In the genomic region with DNA sequence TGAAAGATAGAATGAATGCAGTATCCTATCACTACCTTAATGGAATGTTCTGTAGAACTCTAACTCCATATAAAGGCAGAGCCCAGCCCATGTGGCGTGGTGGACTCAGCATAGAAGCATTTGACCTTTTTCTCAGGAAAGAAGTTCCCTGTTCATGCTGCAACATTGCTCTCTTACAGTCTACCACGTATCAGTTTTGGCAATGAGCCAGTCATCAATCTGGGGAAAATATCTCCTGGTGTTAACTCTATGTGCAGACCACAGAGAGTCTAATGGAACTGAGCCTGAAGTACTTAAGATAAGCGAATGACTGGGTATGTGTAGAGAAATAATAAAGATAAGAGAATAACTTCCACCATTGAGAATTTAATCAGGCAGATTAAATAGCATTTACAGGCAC, we compare ENCODE assay signal across 23 mouse cellular contexts.
A peak's percentile ranks its signal among the peaks of the same experiment; 100 is the strongest.
DNase-seq lines count a peak whose midpoint lies in the region; ATAC-seq and TF ChIP-seq lines count a peak whose summit lies in the region.
"Had no signal": no experiment of that assay in that cellular context is flagged by ENCODE, and none has a peak within 500 bp of the region (broad histone marks: within the 10 kb centered on the region; RNA-seq: fewer than 3 reads in every experiment).

No protein-coding gene starts in this region.

- H3K27me3 ChIP-seq in forebrain, embryonic 14.5 days (replicated peaks; ENCODE audit: control insufficient read depth, insufficient read depth, low read length), result no peaks in the 10 kb centered on the region
- no peaks in the 10 kb centered on the region for H3K27me3 ChIP-seq in forebrain, embryonic 15.5 days
- no peaks in the 10 kb centered on the region for H3K27me3 ChIP-seq in intestine, embryonic 14.5 days (replicated peaks; ENCODE audit: control insufficient read depth, insufficient read depth, low read length)
- H3K27me3 ChIP-seq in intestine, postnatal 0 days (replicated peaks; ENCODE audit: control insufficient read depth, insufficient read depth, low read length), result no peaks in the 10 kb centered on the region
- H3K27me3 ChIP-seq in neural tube, embryonic 14.5 days (ENCODE audit: control insufficient read depth, insufficient read depth, low read length), result no peaks in the 10 kb centered on the region
- H3K27me3 ChIP-seq: embryonic facial prominence, embryonic 13.5 days; forebrain, embryonic 12.5 days; hindbrain, embryonic 12.5 days had no signal

- no peaks in the 10 kb centered on the region for H3K4me1 ChIP-seq in forebrain, embryonic 14.5 days (ENCODE audit: control insufficient read depth, insufficient read depth, low read length)
- H3K4me1 ChIP-seq in forebrain, embryonic 15.5 days, result no peaks in the 10 kb centered on the region
- H3K4me1 ChIP-seq in intestine, embryonic 14.5 days (replicated peaks; ENCODE audit: control insufficient read depth, insufficient read depth, low read length), result no peaks in the 10 kb centered on the region
- no peaks in the 10 kb centered on the region for H3K4me1 ChIP-seq in intestine, postnatal 0 days (replicated peaks; ENCODE audit: control insufficient read depth, insufficient read depth, low read length)
- no peaks in the 10 kb centered on the region for H3K4me1 ChIP-seq in neural tube, embryonic 14.5 days (ENCODE audit: control insufficient read depth, insufficient read depth, low read length)
- H3K4me1 ChIP-seq: embryonic facial prominence, embryonic 13.5 days; forebrain, embryonic 12.5 days; heart, embryonic 10.5 days; hindbrain, embryonic 12.5 days had no signal

- H3K9me3 ChIP-seq in forebrain, embryonic 14.5 days (replicated peaks; ENCODE audit: control insufficient read depth, low read length), result no peaks in the 10 kb centered on the region
- H3K9me3 ChIP-seq in forebrain, embryonic 15.5 days, result no peaks in the 10 kb centered on the region
- no peaks in the 10 kb centered on the region for H3K9me3 ChIP-seq in intestine, embryonic 14.5 days (ENCODE audit: control insufficient read depth, low read length)
- H3K9me3 ChIP-seq in intestine, postnatal 0 days (ENCODE audit: control insufficient read depth), result no peaks in the 10 kb centered on the region
- H3K9me3 ChIP-seq in neural tube, embryonic 14.5 days (ENCODE audit: control insufficient read depth, low read length), result no peaks in the 10 kb centered on the region
- H3K9me3 ChIP-seq: embryonic facial prominence, embryonic 13.5 days; forebrain, embryonic 12.5 days; G1E; heart, embryonic 10.5 days; hindbrain, embryonic 12.5 days had no signal

- no peak for TF ChIP-seq CTCF in intestine, postnatal 0 days (IDR thresholded peaks at IDR 0.05; ENCODE audit: low read depth)

- DNase-seq in forebrain, embryonic 14.5 days (ENCODE audit: low spot score), result peak; percentile 22
- peak; percentile 43 for DNase-seq in intestine, embryonic 14.5 days (ENCODE audit: low spot score)
- DNase-seq in neural tube, embryonic 10.5 days (ENCODE audit: extremely low spot score, low spot score), result no peak
- no peak for DNase-seq in adipocyte (ENCODE audit: low spot score)
- DNase-seq: adrenal gland, postnatal 10 days; B cell, adult 2 months; cerebellum, adult 18-20 months; cerebellum, adult 9-11 months; cerebellum, postnatal 36 days; gastrocnemius, adult 2 months; gastrocnemius, postnatal 25 days; heart, postnatal 4 days; kidney, adult 11 months had no signal

- no peaks in the 10 kb centered on the region for H3K36me3 ChIP-seq in forebrain, embryonic 14.5 days (ENCODE audit: control insufficient read depth, insufficient read depth, low read length)
- no peaks in the 10 kb centered on the region for H3K36me3 ChIP-seq in forebrain, embryonic 15.5 days
- H3K36me3 ChIP-seq in intestine, embryonic 14.5 days (ENCODE audit: control insufficient read depth, insufficient read depth, low read length), result peaks cover 11% of the 10 kb centered on the region; the same call in 1 of the 2 replicates
- H3K36me3 ChIP-seq in intestine, postnatal 0 days (ENCODE audit: control insufficient read depth, insufficient read depth), result peaks cover 28% of the 10 kb centered on the region
- H3K36me3 ChIP-seq in neural tube, embryonic 14.5 days (ENCODE audit: control insufficient read depth, insufficient read depth, low read length), result no peaks in the 10 kb centered on the region
- H3K36me3 ChIP-seq: G1E; hindbrain, embryonic 12.5 days had no signal

- H3K4me2 ChIP-seq in forebrain, embryonic 14.5 days (ENCODE audit: low read length), result no peak overlapping the region
- H3K4me2 ChIP-seq in forebrain, embryonic 15.5 days (replicated peaks), result no peak overlapping the region
- H3K4me2 ChIP-seq in intestine, embryonic 14.5 days (ENCODE audit: low read length), result no peak overlapping the region
- no peak overlapping the region for H3K4me2 ChIP-seq in intestine, postnatal 0 days (replicated peaks; ENCODE audit: low read depth)
- H3K4me2 ChIP-seq in neural tube, embryonic 14.5 days (ENCODE audit: low read depth, low read length), result no peak overlapping the region
- H3K4me2 ChIP-seq: embryonic facial prominence, embryonic 13.5 days; forebrain, embryonic 12.5 days; hindbrain, embryonic 12.5 days had no signal

- no peak overlapping the region for H3K4me3 ChIP-seq in forebrain, embryonic 14.5 days (ENCODE audit: low read depth, low read length)
- no peak overlapping the region for H3K4me3 ChIP-seq in forebrain, embryonic 15.5 days
- H3K4me3 ChIP-seq in intestine, embryonic 14.5 days (ENCODE audit: low read depth, low read length), result no peak overlapping the region
- H3K4me3 ChIP-seq in intestine, postnatal 0 days (ENCODE audit: low read depth, low read length), result no peak overlapping the region
- H3K4me3 ChIP-seq in neural tube, embryonic 14.5 days (ENCODE audit: low read depth, low read length), result no peak overlapping the region
- H3K4me3 ChIP-seq: embryonic facial prominence, embryonic 13.5 days; forebrain, embryonic 12.5 days; gastrocnemius, adult 2 months; heart, embryonic 10.5 days; hindbrain, embryonic 12.5 days had no signal

- H3K9ac ChIP-seq in forebrain, embryonic 14.5 days (ENCODE audit: low read length), result no peak overlapping the region
- no peak overlapping the region for H3K9ac ChIP-seq in forebrain, embryonic 15.5 days (replicated peaks)
- H3K9ac ChIP-seq in intestine, embryonic 14.5 days (ENCODE audit: low read length), result no peak overlapping the region
- no peak overlapping the region for H3K9ac ChIP-seq in intestine, postnatal 0 days (ENCODE audit: low read depth, low read length)
- no peak overlapping the region for H3K9ac ChIP-seq in neural tube, embryonic 14.5 days (replicated peaks; ENCODE audit: low read depth, low read length)
- H3K9ac ChIP-seq: embryonic facial prominence, embryonic 13.5 days; forebrain, embryonic 12.5 days; hindbrain, embryonic 12.5 days had no signal

- no peak overlapping the region for H3K27ac ChIP-seq in forebrain, embryonic 14.5 days (ENCODE audit: low read depth, low read length)
- no peak overlapping the region for H3K27ac ChIP-seq in forebrain, embryonic 15.5 days (replicated peaks)
- no peak overlapping the region for H3K27ac ChIP-seq in intestine, embryonic 14.5 days (ENCODE audit: low read depth)
- no peak overlapping the region for H3K27ac ChIP-seq in intestine, postnatal 0 days (ENCODE audit: low read depth, low read length)
- no peak overlapping the region for H3K27ac ChIP-seq in neural tube, embryonic 14.5 days (ENCODE audit: low read depth, low read length)
- H3K27ac ChIP-seq: embryonic facial prominence, embryonic 13.5 days; forebrain, embryonic 12.5 days; gastrocnemius, adult 2 months; heart, embryonic 10.5 days; hindbrain, embryonic 12.5 days had no signal

- no peak for ATAC-seq in forebrain, embryonic 14.5 days
- ATAC-seq in forebrain, embryonic 15.5 days (replicated peaks), result no peak
- ATAC-seq in intestine, embryonic 14.5 days (replicated peaks; ENCODE audit: low FRiP score, low TSS enrichment, low read depth), result no peak
- ATAC-seq in intestine, postnatal 0 days, result no peak
- ATAC-seq in neural tube, embryonic 14.5 days (ENCODE audit: low read depth), result 0 out of 2 replicates have a peak, but pooled peaks have one; percentile 58
- ATAC-seq: CD4-positive, CD25-positive, alpha-beta regulatory T cell, adult 4 months; hindbrain, embryonic 16.5 days had no signal

- 72% methylated on average over 3 of the region's 3 CpGs for WGBS in forebrain, embryonic 14.5 days
- 68% methylated on average over 3 of the region's 3 CpGs for WGBS in forebrain, embryonic 15.5 days
- WGBS in intestine, embryonic 14.5 days, result 61% methylated on average over 3 of the region's 3 CpGs
- WGBS in intestine, postnatal 0 days, result 33% methylated on average over 3 of the region's 3 CpGs
- WGBS in neural tube, embryonic 14.5 days, result 63% methylated on average over 3 of the region's 3 CpGs

Comparison
In these comparisons a context has a peak if more than half of its experiments do, and no peak if none do; other contexts are left out.
1. DNase-seq: peak in forebrain, embryonic 14.5 days (single experiment) and intestine, embryonic 14.5 days (single experiment); none in neural tube, embryonic 10.5 days (single experiment) and adipocyte (single experiment).